Mouse (Mus musculus): Measurements from ENCODE around the gene Hspg2.

DNA sequence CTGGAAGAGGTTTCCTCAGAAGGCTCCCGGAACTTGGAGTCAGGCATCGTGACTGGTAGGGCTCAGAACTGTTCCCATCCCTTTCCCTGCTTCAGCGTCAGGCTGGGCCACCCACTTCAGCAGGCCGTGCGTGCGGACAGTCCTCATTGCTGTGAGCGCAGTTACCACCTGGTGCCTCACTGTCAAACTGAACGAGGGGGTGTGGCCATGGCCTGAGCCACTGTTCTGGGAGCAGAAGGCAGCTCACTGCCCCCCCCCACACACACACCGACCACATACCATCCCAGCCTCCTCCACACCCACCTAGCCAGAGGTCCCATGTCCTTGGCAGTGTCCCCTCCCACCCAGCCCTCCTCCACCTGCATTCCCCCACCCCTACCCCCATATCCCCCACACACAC is 101.3 kb downstream of the Hspg2 start:
- TF ChIP-seq ZC3H11A (IDR thresholded peaks at IDR 0.05; ENCODE audit: low read depth, low read length) (no peak), NRF1 (IDR thresholded peaks at IDR 0.05; ENCODE audit: low read depth, low read length) (no peak), NELFE (IDR thresholded peaks at IDR 0.05; ENCODE audit: low read depth, low read length) (no peak), CTCF (conservative IDR thresholded peaks at IDR 0.05 in 1 of 2, IDR thresholded peaks at IDR 0.05 in 1 of 2; ENCODE audit: low read depth in 2 of 2, low read length in 2 of 2) (no peak), POLR2A (IDR thresholded peaks at IDR 0.05; ENCODE audit: low read depth, low read length) (no peak), KAT2A (IDR thresholded peaks at IDR 0.05; ENCODE audit: insufficient replicate concordance, low read length) (no peak), HCFC1 (IDR thresholded peaks at IDR 0.05; ENCODE audit: low read depth, low read length) (no peak), UBTF (IDR thresholded peaks at IDR 0.05; ENCODE audit: low read depth, low read length) (no peak), USF2 (conservative IDR thresholded peaks at IDR 0.05; ENCODE audit: low read depth, low read length) (no peak)

Measured in CH12.LX (cell line).